Mouse (Mus musculus): ENCODE measurements around the gene Tomm70a.

DNA sequence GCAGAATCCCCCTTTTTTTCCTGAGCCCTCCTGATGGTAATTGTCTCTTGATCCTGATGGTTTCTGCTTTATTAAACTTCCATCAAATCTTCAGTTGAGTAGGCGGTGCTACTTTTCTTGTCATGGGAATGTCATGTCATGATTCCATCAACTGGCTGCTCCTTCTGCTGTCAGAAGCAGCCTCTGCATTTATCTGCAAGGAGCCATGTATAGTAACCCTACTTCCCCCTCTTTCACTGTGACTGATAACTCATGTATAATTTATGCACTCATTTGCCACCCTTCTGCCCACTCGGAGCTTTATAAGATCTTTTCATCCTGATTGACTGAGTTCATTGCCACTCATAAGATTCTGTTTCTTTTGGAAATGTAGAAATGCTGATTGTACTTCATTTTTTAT lies 3.9 kb upstream of the Tomm70a start:
- no peak for TF ChIP-seq ZKSCAN1 (IDR thresholded peaks at IDR 0.05; ENCODE audit: borderline replicate concordance, low read depth, low read length)
- no peak for TF ChIP-seq CTCF (conservative IDR thresholded peaks at IDR 0.05 in 1 of 2, IDR thresholded peaks at IDR 0.05 in 1 of 2; ENCODE audit: low read depth in 2 of 2, low read length in 2 of 2)
- no peak for TF ChIP-seq HCFC1 (IDR thresholded peaks at IDR 0.05; ENCODE audit: low read depth, low read length)
- no peak for TF ChIP-seq TBP (conservative IDR thresholded peaks at IDR 0.05; ENCODE audit: low read depth, low read length)
- TF ChIP-seq POLR2A (IDR thresholded peaks at IDR 0.05; ENCODE audit: low read depth, low read length): no peak
